Mouse (Mus musculus) lung, embryonic 14.5 days (tissue): Measurements from ENCODE around the gene Tmem14c. TPM values are rescaled to one million over a fixed set of nuclear protein-coding genes. Genes with fewer than 3 reads are reported as not detected.

ENCODE experiments used
- ATAC-seq: fragments of 200-750 bp; cut with Nextera tagmentation; 2 replicates; pipeline ENCODE4 v1.8.0; 2017; ENCODE audit warnings: mild to moderate bottlenecking, moderate TSS enrichment, moderate library complexity; ENCODE audit not compliant: insufficient read depth
- DNase-seq: peaks from one replicate; pipeline ENCODE4 v3.0.0-alpha.2; 2015
- H3K27ac ChIP-seq: fragments of 300-500 bp; sonication (generic); 2 replicates; pipeline ENCODE4 v1.5.1; 2014; ENCODE audit warnings: low read depth, mild to moderate bottlenecking, moderate library complexity
- H3K27me3 ChIP-seq: fragments of 300-500 bp; sonication (generic); 2 replicates; pipeline ENCODE4 v1.6.1; 2014; ENCODE audit warnings: low read length, control low read depth; ENCODE audit not compliant: insufficient read depth
- H3K36me3 ChIP-seq: fragments of 300-500 bp; sonication (generic); 2 replicates; pipeline ENCODE4 v1.6.1; 2014; ENCODE audit warnings: control low read depth; ENCODE audit not compliant: insufficient read depth
- H3K4me1 ChIP-seq: fragments of 300-500 bp; sonication (generic); 2 replicates; pipeline ENCODE4 v1.6.1; 2014; ENCODE audit warnings: antibody characterized with exemption, control low read depth; ENCODE audit not compliant: insufficient read depth
- H3K4me2 ChIP-seq: fragments of 300-500 bp; sonication (generic); 2 replicates; pipeline ENCODE4 v1.6.1; 2014; ENCODE audit warnings: mild to moderate bottlenecking
- H3K4me3 ChIP-seq: fragments of 300-500 bp; sonication (generic); 2 replicates; pipeline ENCODE4 v1.5.1; 2014; ENCODE audit warnings: low read depth, low read length
- H3K9ac ChIP-seq: fragments of 300-500 bp; sonication (generic); 2 replicates; pipeline ENCODE4 v1.6.1; 2014
- H3K9me3 ChIP-seq: fragments of 300-500 bp; sonication (generic); 2 replicates; pipeline ENCODE4 v1.6.1; 2016; ENCODE audit warnings: low read depth, low read length, control low read depth
- CTCF ChIP-seq: IDR thresholded peaks from 2 replicates; pipeline ENCODE4 v1.5.1; 2016; ENCODE audit warnings: antibody characterized with exemption, low read depth
- WGBS: fragments of 180-500 bp; shearing (Covaris S2); extraction: QIAGEN DNeasy Blood & Tissue Kit; methylation state at CpG from one replicate; pipeline ENCODE4 v1.1.7; 2014; 5-methylcytosine and 5-hydroxymethylcytosine counted together
- polyA plus RNA-seq: library from polyadenylated mRNA; unstranded; fragments of >200 nt; fragmentation: Nextera tagmentation; extraction: Ambion mirVana; gene quantifications from 2 replicates; pipeline ENCODE4 v1.2.1, GENCODE M21; 2014

The Tmem14c gene
- polyA plus RNA-seq, 1 experiment from 2014 or later = 229 TPM

- Histone ChIP-seq H3K4me3 (no peak overlapping the region), H3K9ac (no peak overlapping the region), H3K4me2 (no peak overlapping the region), H3K27me3 (no peaks in the 10 kb centered on the region), H3K9me3 (no peaks in the 10 kb centered on the region), H3K4me1 (no peaks in the 10 kb centered on the region), H3K36me3 (no peaks in the 10 kb centered on the region), H3K27ac (no peak overlapping the region)
- no peak for ATAC-seq
- TF ChIP-seq CTCF = no peak
- 88% methylated on average over 11 of the region's 11 CpGs for WGBS
- DNase-seq = no peak
These were observed 55.5 kb downstream of the Tmem14c start for GRCm38 (mm10) chr13:41071617-41072016.

Other genes with a start within 250 kb of the Tmem14c start
- gene Gcnt2, start 156.5 kb upstream of the Tmem14c start, polyA plus RNA-seq = 2.5 and 3.2 TPM in 2 replicates
- gene Pak1ip1, start 15.3 kb upstream of the Tmem14c start, polyA plus RNA-seq = 59.6 and 62.4 TPM in 2 replicates
- 0.93 and 1.2 TPM in 2 replicates for gene Mak, start 63.4 kb downstream of the Tmem14c start, polyA plus RNA-seq
- not detected in 2 replicates for gene Gcm2, start 94.7 kb downstream of the Tmem14c start, polyA plus RNA-seq
- gene Sycp2l, start 98.0 kb downstream of the Tmem14c start, polyA plus RNA-seq = 0.11 TPM in 1 of 2 replicates, not detected in the other
- gene Elovl2, start 204.1 kb downstream of the Tmem14c start, polyA plus RNA-seq = 4.4 and 5.4 TPM in 2 replicates
- gene Smim13, start 233.6 kb downstream of the Tmem14c start, polyA plus RNA-seq = 11.9 and 12.0 TPM in 2 replicates